In the genomic region with DNA sequence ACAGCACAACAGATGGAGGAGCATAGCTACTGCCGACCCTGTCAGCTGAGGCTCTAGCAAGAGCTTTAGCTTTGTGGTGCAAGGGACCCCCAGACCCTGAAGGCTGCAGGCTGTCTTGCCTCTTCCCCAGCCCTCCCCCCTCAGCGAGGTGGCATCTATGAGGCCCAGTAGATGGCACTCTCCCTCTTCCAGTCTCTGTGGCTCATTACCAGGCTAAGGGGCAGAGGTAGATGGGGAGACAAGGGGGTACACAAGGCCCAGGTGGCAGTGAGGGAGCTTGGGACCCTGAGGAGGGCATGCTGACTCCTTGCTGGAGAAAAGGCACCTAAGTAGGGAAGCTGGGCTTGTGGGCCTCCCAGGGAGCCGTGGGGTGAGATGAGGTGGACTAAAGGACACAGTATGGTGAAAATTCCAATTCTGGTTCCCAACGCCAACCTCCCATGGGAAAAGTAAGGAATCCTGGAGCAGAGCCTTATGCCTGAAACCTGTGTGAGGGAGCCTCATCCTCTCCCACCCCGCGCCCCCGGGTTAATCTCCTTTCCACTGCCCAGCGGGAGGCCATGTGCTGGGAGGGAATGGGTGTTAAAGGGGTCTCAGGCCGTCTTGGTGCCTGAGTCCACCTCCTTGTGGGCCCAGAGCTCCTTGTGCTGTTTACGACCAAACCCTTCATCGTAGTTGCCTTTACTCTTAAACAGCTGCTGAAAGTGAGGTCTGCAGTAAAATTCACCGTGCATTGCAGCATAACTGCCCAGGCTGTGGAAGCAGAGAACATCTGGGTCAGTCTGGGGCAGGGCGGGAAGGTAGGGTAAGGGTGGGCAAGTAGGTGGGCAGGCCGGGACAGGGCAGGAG, we compare ENCODE assay signal across 7 mouse cellular contexts. TPM values are rescaled to one million over a fixed set of nuclear protein-coding genes. Genes with fewer than 3 reads are reported as not detected.
DNase-seq lines count a peak whose midpoint lies in the region; ATAC-seq and TF ChIP-seq lines count a peak whose summit lies in the region.

No protein-coding gene starts in this region.

- peak overlapping the region; percentile 95 for H3K9ac ChIP-seq in hindbrain, embryonic 12.5 days
- H3K9ac ChIP-seq in liver, embryonic 14.5 days (replicated peaks), result no peak overlapping the region
- H3K9ac ChIP-seq in neural tube, embryonic 12.5 days, result peak overlapping the region; percentile 97

- peaks cover 45% of the 10 kb centered on the region for H3K4me1 ChIP-seq in hindbrain, embryonic 12.5 days
- peaks cover 0 to 5% of the 10 kb centered on the region in 2 experiments; a peak in 1 of 4 replicates for H3K4me1 ChIP-seq in liver, embryonic 14.5 days (replicated peaks; ENCODE audit: control insufficient read depth in 2 of 2, insufficient read depth in 2 of 2, low read length in 1 of 2)
- H3K4me1 ChIP-seq in neural tube, embryonic 12.5 days, result peaks cover 33% of the 10 kb centered on the region

- TF ChIP-seq EP300 in liver, embryonic 14.5 days (IDR thresholded peaks at IDR 0.05; ENCODE audit: low read depth), result no peak

- peaks cover 40% of the 10 kb centered on the region for H3K36me3 ChIP-seq in hindbrain, embryonic 12.5 days
- H3K36me3 ChIP-seq in liver, embryonic 14.5 days (replicated peaks; ENCODE audit: control insufficient read depth, insufficient read depth, low read depth), result no peaks in the 10 kb centered on the region
- peaks cover 53% of the 10 kb centered on the region for H3K36me3 ChIP-seq in neural tube, embryonic 12.5 days

- TF ChIP-seq CTCF in liver, embryonic 14.5 days (IDR thresholded peaks at IDR 0.05; ENCODE audit: low read depth), result peak; percentile 78

- peak overlapping the region; percentile 97 for H3K27ac ChIP-seq in hindbrain, embryonic 12.5 days
- H3K27ac ChIP-seq in liver, embryonic 14.5 days, result no peak overlapping the region
- H3K27ac ChIP-seq in neural tube, embryonic 12.5 days, result peak overlapping the region; percentile 98; the same call in 1 of the 2 replicates

- H3K9me3 ChIP-seq in hindbrain, embryonic 12.5 days (replicated peaks), result no peaks in the 10 kb centered on the region
- H3K9me3 ChIP-seq in liver, embryonic 14.5 days (ENCODE audit: control insufficient read depth, low read length), result no peaks in the 10 kb centered on the region
- H3K9me3 ChIP-seq in neural tube, embryonic 12.5 days, result no peaks in the 10 kb centered on the region

- H3K4me2 ChIP-seq in hindbrain, embryonic 12.5 days (replicated peaks), result peak overlapping the region; percentile 94
- H3K4me2 ChIP-seq in liver, embryonic 14.5 days (ENCODE audit: low read depth), result peak overlapping the region; percentile 92
- H3K4me2 ChIP-seq in neural tube, embryonic 12.5 days (replicated peaks), result peak overlapping the region; percentile 91

- WGBS in hindbrain, embryonic 12.5 days, result 63% methylated on average over 14 of the region's 14 CpGs
- 45% methylated on average over 14 of the region's 14 CpGs for WGBS in liver, embryonic 14.5 days (ENCODE audit: insufficient replicate concordance)
- WGBS in neural tube, embryonic 12.5 days, result 58% methylated on average over 14 of the region's 14 CpGs

- peak overlapping the region; percentile 85 for H3K4me3 ChIP-seq in hindbrain, embryonic 12.5 days
- peak overlapping the region; percentile 52 to 57 for H3K4me3 ChIP-seq in liver, embryonic 14.5 days (ENCODE audit: insufficient read depth in 1 of 2, low read depth in 2 of 2, low read length in 2 of 2)
- H3K4me3 ChIP-seq in neural tube, embryonic 12.5 days, result peak overlapping the region; percentile 84

- no peak for ATAC-seq in hindbrain, embryonic 12.5 days (ENCODE audit: low FRiP score)
- no peak for ATAC-seq in liver, embryonic 14.5 days (ENCODE audit: insufficient read depth)
- ATAC-seq in neural tube, embryonic 12.5 days (ENCODE audit: low FRiP score, low read depth), result no peak
- ATAC-seq in erythroid progenitor cell, adult 5-6 weeks (replicated peaks; ENCODE audit: low FRiP score, poor library complexity, severe bottlenecking), result no peak

- DNase-seq in right cerebral cortex, postnatal 4 days, result peak; percentile 33
- no peak for DNase-seq in right cerebral cortex, adult 2 months (ENCODE audit: low spot score in 2 of 2)
- peak; percentile 41 to 55 for DNase-seq in cerebellum, postnatal 14 days
- DNase-seq in liver, embryonic 14.5 days (ENCODE audit: low read depth in 3 of 3, low spot score in 3 of 3), result no peak

- no peaks in the 10 kb centered on the region for H3K27me3 ChIP-seq in hindbrain, embryonic 12.5 days
- no peaks in the 10 kb centered on the region; the same call in 1 of the 2 replicates for H3K27me3 ChIP-seq in liver, embryonic 14.5 days (ENCODE audit: control insufficient read depth, insufficient read depth, low read length)
- H3K27me3 ChIP-seq in neural tube, embryonic 12.5 days (replicated peaks), result no peaks in the 10 kb centered on the region

RNA-seq across cellular contexts. Expression of a gene that starts 2.3 kb away (rescaled TPM):
- polyA plus RNA-seq in hindbrain, embryonic 12.5 days (2016; fragmentation: Nextera tagmentation; extraction: Ambion mirVana), result 0.93 and 1.0 TPM in 2 replicates
- not detected in 2 replicates for polyA plus RNA-seq in liver, embryonic 14.5 days (2012; rRNA removed)
- polyA plus RNA-seq in liver, embryonic 14.5 days (2014; fragmentation: Nextera tagmentation; extraction: Ambion mirVana), result not detected in 2 replicates
- polyA plus RNA-seq in neural tube, embryonic 12.5 days (2016; fragmentation: Nextera tagmentation; extraction: Ambion mirVana), result not detected in 2 replicates
- not detected in 2 replicates for total RNA-seq in erythroid progenitor cell, adult 5-6 weeks (2015; ENCODE audit: low replicate concordance)
- total RNA-seq in erythroid progenitor cell, adult 5-6 weeks (2017; ENCODE audit: low replicate concordance), result not detected in 2 replicates

RNA-seq across cellular contexts. Expression of a gene that starts 2.4 kb away (rescaled TPM):
- polyA plus RNA-seq in hindbrain, embryonic 12.5 days (2016; fragmentation: Nextera tagmentation; extraction: Ambion mirVana), result 302 and 316 TPM in 2 replicates
- 17.3 and 26.7 TPM in 2 replicates for polyA plus RNA-seq in liver, embryonic 14.5 days (2012; rRNA removed)
- 57.8 and 59.4 TPM in 2 replicates for polyA plus RNA-seq in liver, embryonic 14.5 days (2014; fragmentation: Nextera tagmentation; extraction: Ambion mirVana)
- 277 and 281 TPM in 2 replicates for polyA plus RNA-seq in neural tube, embryonic 12.5 days (2016; fragmentation: Nextera tagmentation; extraction: Ambion mirVana)
- 35.7 and 49.0 TPM in 2 replicates for total RNA-seq in erythroid progenitor cell, adult 5-6 weeks (2015; ENCODE audit: low replicate concordance)
- total RNA-seq in erythroid progenitor cell, adult 5-6 weeks (2017; ENCODE audit: low replicate concordance), result 4.8 and 8.7 TPM in 2 replicates

RNA-seq across cellular contexts. Expression of a gene that starts 43.7 kb away (rescaled TPM):
- polyA plus RNA-seq in hindbrain, embryonic 12.5 days (2016; fragmentation: Nextera tagmentation; extraction: Ambion mirVana), result 33.9 and 38.7 TPM in 2 replicates
- polyA plus RNA-seq in liver, embryonic 14.5 days (2012; rRNA removed), result 9.1 and 9.4 TPM in 2 replicates
- polyA plus RNA-seq in liver, embryonic 14.5 days (2014; fragmentation: Nextera tagmentation; extraction: Ambion mirVana), result 6.9 and 8.8 TPM in 2 replicates
- polyA plus RNA-seq in neural tube, embryonic 12.5 days (2016; fragmentation: Nextera tagmentation; extraction: Ambion mirVana), result 37.1 and 38.3 TPM in 2 replicates
- 14.1 and 16.3 TPM in 2 replicates for total RNA-seq in erythroid progenitor cell, adult 5-6 weeks (2015; ENCODE audit: low replicate concordance)
- total RNA-seq in erythroid progenitor cell, adult 5-6 weeks (2017; ENCODE audit: low replicate concordance), result 6.4 and 12.3 TPM in 2 replicates

RNA-seq across cellular contexts. Expression of a gene that starts 57.8 kb away (rescaled TPM):
- 86.8 and 96.3 TPM in 2 replicates for polyA plus RNA-seq in hindbrain, embryonic 12.5 days (2016; fragmentation: Nextera tagmentation; extraction: Ambion mirVana)
- polyA plus RNA-seq in liver, embryonic 14.5 days (2012; rRNA removed), result 11.6 and 19.0 TPM in 2 replicates
- 27.5 and 29.2 TPM in 2 replicates for polyA plus RNA-seq in liver, embryonic 14.5 days (2014; fragmentation: Nextera tagmentation; extraction: Ambion mirVana)
- polyA plus RNA-seq in neural tube, embryonic 12.5 days (2016; fragmentation: Nextera tagmentation; extraction: Ambion mirVana), result 89.5 and 90.2 TPM in 2 replicates
- total RNA-seq in erythroid progenitor cell, adult 5-6 weeks (2015; ENCODE audit: low replicate concordance), result 24.1 and 54.9 TPM in 2 replicates
- total RNA-seq in erythroid progenitor cell, adult 5-6 weeks (2017; ENCODE audit: low replicate concordance), result 122 and 130 TPM in 2 replicates

RNA-seq across cellular contexts. Expression of a gene that starts 58.4 kb away (rescaled TPM):
- 111 and 117 TPM in 2 replicates for polyA plus RNA-seq in hindbrain, embryonic 12.5 days (2016; fragmentation: Nextera tagmentation; extraction: Ambion mirVana)
- polyA plus RNA-seq in liver, embryonic 14.5 days (2012; rRNA removed), result 7.8 and 13.5 TPM in 2 replicates
- 20.7 and 22.8 TPM in 2 replicates for polyA plus RNA-seq in liver, embryonic 14.5 days (2014; fragmentation: Nextera tagmentation; extraction: Ambion mirVana)
- 108 and 113 TPM in 2 replicates for polyA plus RNA-seq in neural tube, embryonic 12.5 days (2016; fragmentation: Nextera tagmentation; extraction: Ambion mirVana)
- 28.9 and 47.6 TPM in 2 replicates for total RNA-seq in erythroid progenitor cell, adult 5-6 weeks (2015; ENCODE audit: low replicate concordance)
- total RNA-seq in erythroid progenitor cell, adult 5-6 weeks (2017; ENCODE audit: low replicate concordance), result 60.4 and 91.1 TPM in 2 replicates

Comparison
In these comparisons a context has a peak if more than half of its experiments do, and no peak if none do; other contexts are left out.
1. DNase-seq: peak in right cerebral cortex, postnatal 4 days (single experiment) and cerebellum, postnatal 14 days (2 of 2); none in right cerebral cortex, adult 2 months (0 of 2) and liver, embryonic 14.5 days (0 of 3).
2. Peak in every context shown above with its lines, with median percentiles within 50 percentile points of each other: H3K4me2 ChIP-seq and H3K4me3 ChIP-seq.